Comparison of ENCODE assay signal across 22 mouse cellular contexts in genomic region chrX:166468321-166468720, GRCm38 (mm10).
"Had no signal": no experiment of that assay in that cellular context is flagged by ENCODE, and none has a peak within 500 bp of the region (broad histone marks: within the 10 kb centered on the region; RNA-seq: fewer than 3 reads in every experiment).

No protein-coding gene starts in this region.

- DNase-seq: lung, adult 18-20 months; lung, embryonic 14.5 days; lung, postnatal 10 days; lung, postnatal 4 days; midbrain, embryonic 14.5 days; retina, postnatal 1 day; right cerebral cortex, adult 18-20 months; right cerebral cortex, postnatal 25 days; right cerebral cortex, postnatal 4 days; thymus, adult 2 months; thymus, postnatal 25 days; thymus, postnatal 4 days had no signal

- H3K27me3 ChIP-seq: liver, embryonic 12.5 days; neural tube, embryonic 13.5 days; neural tube, embryonic 15.5 days; stomach, embryonic 15.5 days had no signal

- H3K4me1 ChIP-seq: liver, embryonic 12.5 days; midbrain, embryonic 10.5 days; midbrain, embryonic 12.5 days; neural tube, embryonic 13.5 days; neural tube, embryonic 15.5 days; stomach, embryonic 15.5 days had no signal

- ATAC-seq: liver, embryonic 12.5 days; midbrain, embryonic 16.5 days had no signal

- H3K9me3 ChIP-seq: liver, embryonic 12.5 days; midbrain, embryonic 10.5 days; midbrain, embryonic 12.5 days; neural tube, embryonic 13.5 days; neural tube, embryonic 15.5 days; stomach, embryonic 15.5 days had no signal

- H3K27ac ChIP-seq: liver, embryonic 12.5 days; liver, embryonic 14.5 days; midbrain, embryonic 10.5 days; midbrain, embryonic 12.5 days; neural tube, embryonic 13.5 days; neural tube, embryonic 15.5 days; stomach, embryonic 15.5 days; stomach, postnatal 0 days had no signal

- H3K36me3 ChIP-seq: midbrain, embryonic 12.5 days; neural tube, embryonic 15.5 days; stomach, embryonic 15.5 days had no signal

- H3K4me2 ChIP-seq: liver, embryonic 12.5 days; lung, embryonic 14.5 days; midbrain, embryonic 12.5 days; neural tube, embryonic 13.5 days; neural tube, embryonic 15.5 days; stomach, embryonic 15.5 days had no signal

- H3K9ac ChIP-seq: liver, embryonic 12.5 days; liver, embryonic 14.5 days; lung, embryonic 14.5 days; midbrain, embryonic 12.5 days; neural tube, embryonic 13.5 days; neural tube, embryonic 15.5 days; stomach, embryonic 15.5 days had no signal

- H3K4me3 ChIP-seq: liver, embryonic 12.5 days; midbrain, embryonic 10.5 days; midbrain, embryonic 12.5 days; myocyte; neural tube, embryonic 13.5 days; neural tube, embryonic 15.5 days; stomach, embryonic 15.5 days had no signal
